Mouse (Mus musculus) midbrain, embryonic 13.5 days (tissue): ENCODE results near the gene 9530068E07Rik. TPM values are rescaled to one million over a fixed set of nuclear protein-coding genes. Genes with fewer than 3 reads are reported as not detected.
A peak's percentile ranks its signal among the peaks of the same experiment; 100 is the strongest.
"Not testable (repeated sequence)": the region's sequence is repeated elsewhere in the genome, so short reads cannot be mapped to it uniquely, and the experiment has no call there.

Source experiments
- ATAC-seq: fragments of 200-750 bp; cut with Nextera tagmentation; 2 replicates; pipeline ENCODE4 v1.8.0; 2017; ENCODE audit warnings: mild to moderate bottlenecking, moderate TSS enrichment, moderate library complexity
- H3K27ac ChIP-seq: fragments of 300-500 bp; sonication (generic); 2 replicates; pipeline ENCODE4 v1.5.1; 2015; ENCODE audit warnings: inconsistent platforms, mild to moderate bottlenecking, moderate library complexity
- H3K27me3 ChIP-seq: fragments of 300-500 bp; sonication (generic); 2 replicates; pipeline ENCODE4 v1.6.1; 2015; ENCODE audit warnings: mild to moderate bottlenecking, inconsistent platforms
- H3K36me3 ChIP-seq: fragments of 300-500 bp; sonication (generic); 2 replicates; pipeline ENCODE4 v1.6.1; 2015; ENCODE audit warnings: mild to moderate bottlenecking, inconsistent platforms
- H3K4me1 ChIP-seq: fragments of 300-500 bp; sonication (generic); replicated peaks from 2 replicates; pipeline ENCODE4 v1.6.1; 2015; ENCODE audit warnings: inconsistent platforms
- H3K4me2 ChIP-seq: fragments of 300-500 bp; sonication (generic); replicated peaks from 2 replicates; pipeline ENCODE4 v1.6.1; 2015; ENCODE audit warnings: moderate library complexity, mild to moderate bottlenecking, inconsistent platforms
- H3K4me3 ChIP-seq: fragments of 300-500 bp; sonication (generic); replicated peaks from 2 replicates; pipeline ENCODE4 v1.5.1; 2015; ENCODE audit warnings: mild to moderate bottlenecking, inconsistent platforms
- H3K9ac ChIP-seq: fragments of 300-500 bp; sonication (generic); replicated peaks from 2 replicates; pipeline ENCODE4 v1.6.1; 2015; ENCODE audit warnings: mild to moderate bottlenecking, inconsistent platforms
- H3K9me3 ChIP-seq: fragments of 300-500 bp; sonication (generic); 2 replicates; pipeline ENCODE4 v1.6.1; 2016; ENCODE audit warnings: mild to moderate bottlenecking, inconsistent platforms
- whole genome bisulfite sequencing: fragments of 180-500 bp; shearing (Covaris S2); methylation state at CpG from one replicate; pipeline ENCODE4 v1.1.7; 2015; 5-methylcytosine and 5-hydroxymethylcytosine counted together
- polyA plus RNA-seq: library from polyadenylated mRNA; unstranded; fragments of >200 nt; fragmentation: Nextera tagmentation; extraction: Ambion mirVana; gene quantifications from 2 replicates; pipeline ENCODE4 v1.2.1, GENCODE M21; 2015

The 9530068E07Rik gene
- polyA plus RNA-seq = 127 and 131 TPM in 2 replicates

- peaks cover 32% of the 10 kb centered on the region for H3K4me1 ChIP-seq
- H3K27me3 ChIP-seq = no peaks in the 10 kb centered on the region
- no peaks in the 10 kb centered on the region for H3K9me3 ChIP-seq
- H3K9ac ChIP-seq = peak within 1 kb of the TSS; percentile 96
- peak within 1 kb of the TSS; percentile 90 for H3K27ac ChIP-seq
- ATAC-seq = peak; percentile 96
- H3K36me3 ChIP-seq = 0 out of 2 replicates have a peak, but pooled peaks cover 7% of the 10 kb centered on the region
- H3K4me3 ChIP-seq = peak within 1 kb of the TSS; percentile 95
- H3K4me2 ChIP-seq = peak within 1 kb of the TSS; percentile 85
- under 1% methylated on average over 38 of the region's 38 CpGs for WGBS
Measured at GRCm38 (mm10) chr11:52395940-52396596, at the start of gene 9530068E07Rik. 9530068E07Rik (plus strand) TSS chr11:52396428.

- H3K27me3 ChIP-seq = no peaks in the 10 kb centered on the region
- peak overlapping the region; percentile 42 for H3K4me2 ChIP-seq
- no peaks in the 10 kb centered on the region for H3K9me3 ChIP-seq
- H3K9ac ChIP-seq = no peak overlapping the region; the same call in 1 of the 2 replicates
- 8% methylated on average over 12 of the region's 12 CpGs for WGBS
- H3K27ac ChIP-seq = no peak overlapping the region
- no peaks in the 10 kb centered on the region for H3K36me3 ChIP-seq
- ATAC-seq = peak; percentile 62; the same call in 1 of the 2 replicates
- peak overlapping the region; percentile 20 for H3K4me3 ChIP-seq
- peaks cover 3% of the 10 kb centered on the region; the same call in 1 of the 2 replicates for H3K4me1 ChIP-seq
Measured at GRCm38 (mm10) chr11:52346635-52347005, 49.6 kb upstream of the 9530068E07Rik start.

GRCm38 (mm10) chr11:52348156-52348555, 48.1 kb upstream of the 9530068E07Rik start:
- peaks cover 3% of the 10 kb centered on the region; the same call in 1 of the 2 replicates for H3K4me1 ChIP-seq
- H3K4me3 ChIP-seq = no peak overlapping the region
- H3K27me3 ChIP-seq = no peaks in the 10 kb centered on the region
- H3K27ac ChIP-seq = no peak overlapping the region
- no peaks in the 10 kb centered on the region for H3K9me3 ChIP-seq
- 86% methylated on average over 4 of the region's 4 CpGs for WGBS
- ATAC-seq = no peak
- no peak overlapping the region for H3K4me2 ChIP-seq
- H3K9ac ChIP-seq = no peak overlapping the region
- H3K36me3 ChIP-seq = no peaks in the 10 kb centered on the region

GRCm38 (mm10) chr11:52348724-52349123, 47.5 kb upstream of the 9530068E07Rik start:
- no peak for ATAC-seq
- Histone ChIP-seq H3K4me2 (no peak overlapping the region), H3K27me3 (no peaks in the 10 kb centered on the region), H3K4me3 (no peak overlapping the region), H3K9ac (no peak overlapping the region), H3K9me3 (no peaks in the 10 kb centered on the region), H3K36me3 (no peaks in the 10 kb centered on the region), H3K27ac (no peak overlapping the region), H3K4me1 (peaks cover 3% of the 10 kb centered on the region; the same call in 1 of the 2 replicates)
- WGBS = 69% methylated on average over 3 of the region's 3 CpGs

- ATAC-seq = no peak
- Histone ChIP-seq H3K27ac (no peak overlapping the region), H3K9ac (no peak overlapping the region), H3K9me3 (0 out of 2 replicates have a peak, but pooled peaks cover 3% of the 10 kb centered on the region), H3K4me3 (no peak overlapping the region), H3K4me1 (peaks cover 3% of the 10 kb centered on the region; the same call in 1 of the 2 replicates), H3K36me3 (no peaks in the 10 kb centered on the region), H3K27me3 (no peaks in the 10 kb centered on the region), H3K4me2 (no peak overlapping the region)
- WGBS = 2% methylated on average over 9 of the region's 9 CpGs
Measured at GRCm38 (mm10) chr11:52350924-52351323, 45.3 kb upstream of the 9530068E07Rik start.

GRCm38 (mm10) chr11:52352271-52352670, 44.0 kb upstream of the 9530068E07Rik start:
- H3K4me2 ChIP-seq = no peak overlapping the region
- H3K27me3 ChIP-seq = no peaks in the 10 kb centered on the region
- no peak overlapping the region for H3K9ac ChIP-seq
- no peaks in the 10 kb centered on the region for H3K36me3 ChIP-seq
- no peak for ATAC-seq
- WGBS = 96% methylated on average over 3 of the region's 3 CpGs
- no peaks in the 10 kb centered on the region for H3K4me1 ChIP-seq
- no peak overlapping the region for H3K4me3 ChIP-seq
- 0 out of 2 replicates have a peak, but pooled peaks cover 3% of the 10 kb centered on the region for H3K9me3 ChIP-seq
- no peak overlapping the region for H3K27ac ChIP-seq

GRCm38 (mm10) chr11:52354644-52355043, 41.6 kb upstream of the 9530068E07Rik start:
- H3K36me3 ChIP-seq = no peaks in the 10 kb centered on the region
- peaks cover under 1% of the 10 kb centered on the region; the same call in 1 of the 2 replicates for H3K4me1 ChIP-seq
- H3K4me3 ChIP-seq = no peak overlapping the region
- no peak overlapping the region for H3K27ac ChIP-seq
- no peak overlapping the region for H3K4me2 ChIP-seq
- H3K9ac ChIP-seq = no peak overlapping the region
- WGBS = 84% methylated on average over 5 of the region's 5 CpGs
- ATAC-seq = no peak
- H3K9me3 ChIP-seq = 0 out of 2 replicates have a peak, but pooled peaks cover 3% of the 10 kb centered on the region
- H3K27me3 ChIP-seq = 0 out of 2 replicates have a peak, but pooled peaks cover 5% of the 10 kb centered on the region

- Histone ChIP-seq H3K4me3 (no peak overlapping the region), H3K9ac (no peak overlapping the region), H3K36me3 (no peaks in the 10 kb centered on the region), H3K4me1 (peaks cover 8% of the 10 kb centered on the region), H3K4me2 (no peak overlapping the region), H3K27ac (no peak overlapping the region), H3K27me3 (0 out of 2 replicates have a peak, but pooled peaks cover 5% of the 10 kb centered on the region), H3K9me3 (0 out of 2 replicates have a peak, but pooled peaks cover 3% of the 10 kb centered on the region)
- ATAC-seq = no peak
- 76% methylated on average over 1 of the region's 1 CpGs for WGBS
Measured at GRCm38 (mm10) chr11:52355601-52356000, 40.6 kb upstream of the 9530068E07Rik start.

- not testable (repeated sequence) for H3K9me3 ChIP-seq, H3K9ac ChIP-seq, H3K36me3 ChIP-seq, H3K4me2 ChIP-seq, H3K27ac ChIP-seq, H3K4me3 ChIP-seq, H3K27me3 ChIP-seq, ATAC-seq
- WGBS = 94% methylated on average over 5 of the region's 5 CpGs
- peaks cover 14% of the 10 kb centered on the region for H3K4me1 ChIP-seq
Measured at GRCm38 (mm10) chr11:52357091-52357490, 39.1 kb upstream of the 9530068E07Rik start.

GRCm38 (mm10) chr11:52358520-52358919, 37.7 kb upstream of the 9530068E07Rik start:
- H3K4me3 ChIP-seq = no peak overlapping the region
- no peak overlapping the region for H3K4me2 ChIP-seq
- H3K27me3 ChIP-seq = 0 out of 2 replicates have a peak, but pooled peaks cover 5% of the 10 kb centered on the region
- ATAC-seq = no peak
- H3K4me1 ChIP-seq = peaks cover 27% of the 10 kb centered on the region
- H3K36me3 ChIP-seq = no peaks in the 10 kb centered on the region
- H3K9me3 ChIP-seq = 0 out of 2 replicates have a peak, but pooled peaks cover 3% of the 10 kb centered on the region
- H3K27ac ChIP-seq = no peak overlapping the region
- H3K9ac ChIP-seq = no peak overlapping the region
- WGBS = 44% methylated on average over 4 of the region's 4 CpGs

GRCm38 (mm10) chr11:52359686-52360470, 36.4 kb upstream of the 9530068E07Rik start:
- H3K4me2 ChIP-seq = peak overlapping the region; percentile 98
- H3K36me3 ChIP-seq = no peaks in the 10 kb centered on the region
- no peaks in the 10 kb centered on the region for H3K9me3 ChIP-seq
- WGBS = 14% methylated on average over 22 of the region's 22 CpGs
- ATAC-seq = peak; percentile 22; the same call in 1 of the 2 replicates
- H3K27me3 ChIP-seq = 0 out of 2 replicates have a peak, but pooled peaks cover 5% of the 10 kb centered on the region
- peaks cover 41% of the 10 kb centered on the region for H3K4me1 ChIP-seq
- peak overlapping the region; percentile 96 for H3K4me3 ChIP-seq
- peak overlapping the region; percentile 92 for H3K27ac ChIP-seq
- H3K9ac ChIP-seq = peak overlapping the region; percentile 96
